Mouse (Mus musculus) heart, adult 2 months (tissue): ENCODE measurements around the gene Isca1.

Experiments
- CTCF ChIP-seq: fragments of 200-600 bp; IDR thresholded peaks from 2 replicates; pipeline ENCODE4 v1.8.1; 2022; ENCODE audit warnings: antibody characterized with exemption, mild to moderate bottlenecking, moderate library complexity
- EP300 ChIP-seq: fragments of 200-500 bp; IDR thresholded peaks from 2 replicates; pipeline ENCODE4 v1.6.1; 2011; ENCODE audit warnings: low read depth, low read length, control low read depth; ENCODE audit not compliant: insufficient read depth
- POLR2A ChIP-seq: fragments of 200-500 bp; IDR thresholded peaks from 2 replicates; pipeline ENCODE4 v1.6.1; 2011; ENCODE audit warnings: mild to moderate bottlenecking, low read depth, low read length, control low read depth; ENCODE audit not compliant: insufficient read depth

GRCm38 (mm10) chr13:59756906-59757305 is 12.7 kb downstream of the Isca1 start:
- TF ChIP-seq CTCF (no peak), POLR2A (no peak), EP300 (no peak)
